Comparison of ENCODE assay signal across 8 mouse cellular contexts in genomic region chr5:134006470-134007126, GRCm38 (mm10).
DNase-seq lines count a peak whose midpoint lies in the region; ATAC-seq and TF ChIP-seq lines count a peak whose summit lies in the region.

No protein-coding gene starts in this region.

- ATAC-seq in frontal cortex, adult (ENCODE audit: low TSS enrichment) = peak; percentile 86
- ATAC-seq in hematopoietic stem cell, adult 5-6 weeks (replicated peaks in 1 of 2; ENCODE audit: insufficient read depth in 1 of 2, low FRiP score in 2 of 2, low TSS enrichment in 1 of 2, low read depth in 1 of 2, poor library complexity in 2 of 2, severe bottlenecking in 2 of 2) = peak; percentile 74 to 83
- ATAC-seq in lung, embryonic 15.5 days (ENCODE audit: borderline replicate concordance, extremely low read depth, low FRiP score, low TSS enrichment) = peak; percentile 86

- peak; percentile 1 for DNase-seq in MEL-GATA-1-ER (ENCODE audit: extremely low read depth, low read depth)
- DNase-seq in cerebellum, adult 2 months = peak; percentile 89 to 94
- DNase-seq in layer of hippocampus, adult 9-10 months (ENCODE audit: low spot score) = peak; percentile 76
- peak; percentile 70 for DNase-seq in ovary, postnatal 36 days (ENCODE audit: low spot score)
- peak; percentile 64 to 71 for DNase-seq in urinary bladder, adult 18-20 months (ENCODE audit: low spot score in 2 of 2)

- H3K4me1 ChIP-seq in cerebellum, adult 2 months (ENCODE audit: control insufficient read depth, insufficient read depth, low read length) = peaks cover 2% of the 10 kb centered on the region; the same call in 1 of the 2 replicates
- H3K4me1 ChIP-seq in lung, embryonic 15.5 days = peaks cover 4% of the 10 kb centered on the region; the same call in 1 of the 2 replicates

- H3K27me3 ChIP-seq in cerebellum, adult 2 months (ENCODE audit: control insufficient read depth, insufficient read depth, low read length) = no peaks in the 10 kb centered on the region
- no peaks in the 10 kb centered on the region for H3K27me3 ChIP-seq in lung, embryonic 15.5 days

- no peak for TF ChIP-seq POLR2A in cerebellum, adult 2 months (IDR thresholded peaks at IDR 0.05; ENCODE audit: borderline replicate concordance, insufficient read depth, low read length)

- TF ChIP-seq CTCF in cerebellum, adult 2 months (IDR thresholded peaks at IDR 0.05; ENCODE audit: borderline replicate concordance, insufficient read depth, low read depth, low read length) = peak; percentile 93

- H3K27ac ChIP-seq in cerebellum, adult 2 months (ENCODE audit: insufficient read depth, low read length) = peak overlapping the region; percentile 87
- H3K27ac ChIP-seq in lung, embryonic 15.5 days = no peak overlapping the region

- no peaks in the 10 kb centered on the region for H3K36me3 ChIP-seq in lung, embryonic 15.5 days

- H3K4me2 ChIP-seq in lung, embryonic 15.5 days = peak overlapping the region; percentile 59

- WGBS in cerebellum, adult 2 months = 9% methylated on average over 14 of the region's 14 CpGs
- 6% methylated on average over 14 of the region's 14 CpGs for WGBS in lung, embryonic 15.5 days

- H3K9me3 ChIP-seq in lung, embryonic 15.5 days = no peaks in the 10 kb centered on the region

- H3K9ac ChIP-seq in lung, embryonic 15.5 days = no peak overlapping the region

- H3K4me3 ChIP-seq in cerebellum, adult 2 months (replicated peaks; ENCODE audit: insufficient read depth, low read depth, low read length) = peak overlapping the region; percentile 13
- peak overlapping the region; percentile 24 for H3K4me3 ChIP-seq in lung, embryonic 15.5 days

Comparison
In these comparisons a context has a peak if more than half of its experiments do, and no peak if none do; other contexts are left out.
1. DNase-seq: peak in every context shown above with its lines; median percentile 92 in cerebellum, adult 2 months; 76 in layer of hippocampus, adult 9-10 months; 70 in ovary, postnatal 36 days; 68 in urinary bladder, adult 18-20 months; 1 in MEL-GATA-1-ER.